Mouse (Mus musculus): ENCODE results near the gene Timm10b.

The Timm10b gene

DNA sequence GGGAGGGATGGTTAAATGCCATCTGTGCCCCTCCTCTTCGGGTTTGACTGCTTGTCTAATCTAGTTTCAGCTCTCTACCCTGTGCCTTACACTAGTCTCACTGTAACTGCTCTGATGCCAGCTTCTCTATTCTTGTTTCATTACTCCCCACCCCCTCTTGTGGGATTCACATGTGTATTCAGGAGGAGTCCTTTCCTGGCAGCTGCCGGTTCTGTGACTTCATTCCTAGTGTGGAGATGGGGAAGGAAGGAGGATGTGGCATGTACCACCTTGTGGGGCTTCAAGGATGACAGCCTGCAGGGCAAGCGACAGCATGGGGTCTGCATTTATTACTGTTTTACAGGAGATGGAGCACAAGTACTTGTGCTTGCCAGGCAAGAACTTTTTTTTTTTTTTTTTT, 2.1 kb downstream of the Timm10b start:
- DNase-seq, result no peak

DNA sequence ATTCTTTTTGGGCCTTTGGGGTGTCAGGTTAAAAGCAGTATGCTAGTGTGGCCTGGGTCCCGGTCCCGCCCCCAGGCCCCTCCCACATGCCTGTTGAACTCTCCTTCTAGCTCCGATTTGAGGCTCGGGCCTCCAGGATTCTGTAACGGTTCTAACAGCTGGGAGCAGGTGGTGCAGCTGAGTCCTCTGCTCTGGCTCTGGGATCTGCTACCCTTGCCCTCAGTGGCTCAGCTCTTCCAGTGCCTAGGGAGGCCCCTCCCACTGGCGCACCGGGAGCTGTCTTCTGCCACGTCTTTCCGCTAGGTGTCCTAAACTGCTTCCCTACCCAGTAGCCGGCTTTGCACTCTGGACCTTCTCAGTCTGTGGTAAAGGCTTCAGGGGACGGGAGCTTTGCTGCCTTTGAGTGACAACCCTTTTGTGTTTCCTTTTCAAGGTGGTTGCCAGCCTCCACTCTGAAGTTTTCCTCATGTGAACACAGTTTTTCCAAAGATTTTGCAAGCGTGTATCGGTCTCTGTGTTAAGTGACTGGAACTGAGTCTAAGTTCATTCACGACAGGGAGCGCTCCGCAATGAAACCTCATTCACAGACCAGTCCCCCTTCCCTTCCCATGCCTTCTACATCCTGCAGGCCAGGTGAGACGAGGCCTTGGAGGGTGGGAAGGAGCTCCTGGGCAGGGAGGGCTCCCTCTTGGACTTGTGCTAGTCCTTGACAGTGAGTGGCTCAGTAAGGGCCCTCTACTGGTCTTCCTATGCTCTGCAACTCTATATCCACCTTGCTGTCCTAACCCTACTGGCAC, 11.0 kb downstream of the Timm10b start, which contains the start of gene Dnhd1:
Gene Dnhd1, plus strand, starts transcription at position 189 of the 797 bp plus-strand sequence.
- DNase-seq, result peak; percentile 86 to 91

DNA sequence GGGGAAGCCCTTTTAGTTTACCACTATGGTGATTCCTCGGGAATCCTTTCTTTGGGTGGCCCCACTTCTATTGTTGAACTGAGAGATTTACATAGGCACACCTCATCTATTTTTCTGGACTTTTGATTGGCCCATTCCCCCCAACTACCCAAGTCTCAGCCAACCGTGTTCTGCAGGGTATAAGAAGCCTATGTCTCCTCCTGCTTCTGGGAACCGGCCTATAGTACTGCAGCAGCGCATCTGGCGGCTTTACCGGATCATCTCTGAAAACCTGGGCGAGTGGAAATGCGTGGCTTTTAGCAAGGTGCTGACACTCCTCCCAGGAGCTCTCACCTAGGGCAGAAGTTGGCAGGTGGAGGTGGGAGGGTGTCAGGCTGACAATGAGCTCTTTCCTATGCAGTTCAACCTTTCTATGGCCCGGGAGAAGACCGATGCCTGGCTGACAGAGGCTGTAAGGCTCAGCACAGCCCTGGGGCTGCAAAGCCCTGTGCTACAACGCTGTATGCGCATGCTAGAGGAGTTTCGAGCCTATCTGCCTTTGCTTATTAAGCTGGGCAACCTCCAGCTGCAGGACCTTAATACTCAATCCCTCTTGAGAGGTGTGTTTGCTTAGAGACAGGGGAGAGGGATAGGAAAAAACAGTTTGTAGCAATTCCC, 45.8 kb downstream of the Timm10b start:
- DNase-seq, result no peak

DNA sequence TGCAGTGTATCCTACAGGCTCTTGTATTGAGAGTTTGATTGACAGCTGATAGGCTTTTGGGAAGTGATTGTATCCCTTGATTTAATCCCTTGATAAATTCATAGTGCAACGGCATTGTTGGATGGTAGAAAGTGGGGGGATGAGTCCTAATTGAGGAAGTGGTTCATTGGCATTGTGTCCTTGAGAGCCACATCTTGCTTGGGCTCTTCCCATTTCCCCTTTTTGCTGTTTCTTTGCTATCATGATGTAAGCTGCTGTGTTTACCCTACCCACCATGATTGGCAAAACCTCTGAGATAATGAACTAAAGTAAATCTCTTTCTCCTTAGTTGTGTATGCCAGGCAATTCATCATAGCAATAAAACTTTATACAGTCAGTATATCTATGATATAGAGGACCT, 51.0 kb downstream of the Timm10b start:
- no peak for DNase-seq

All from lung, adult 18-20 months (tissue).